9 mouse cellular contexts compared by ENCODE assay signal in genomic region chr8:122234055-122234454, GRCm38 (mm10). TPM values are rescaled to one million over a fixed set of nuclear protein-coding genes. Genes with fewer than 3 reads are reported as not detected.
DNase-seq lines count a peak whose midpoint lies in the region; ATAC-seq and TF ChIP-seq lines count a peak whose summit lies in the region.
"Had no signal": no experiment of that assay in that cellular context is flagged by ENCODE, and none has a peak within 500 bp of the region (broad histone marks: within the 10 kb centered on the region; RNA-seq: fewer than 3 reads in every experiment).

No protein-coding gene starts in this region.

- no peaks in the 10 kb centered on the region for H3K9me3 ChIP-seq in intestine, postnatal 0 days (ENCODE audit: control insufficient read depth)
- H3K9me3 ChIP-seq in lung, embryonic 16.5 days (ENCODE audit: control insufficient read depth, low read length) = no peaks in the 10 kb centered on the region

- no peak for ATAC-seq in intestine, postnatal 0 days
- peak; percentile 48 for ATAC-seq in lung, embryonic 16.5 days (ENCODE audit: low read depth)

- peak; percentile 38 for TF ChIP-seq CTCF in left cerebral cortex, adult 2 months (IDR thresholded peaks at IDR 0.05)
- peak; percentile 76 for TF ChIP-seq CTCF in gastrocnemius, adult 2 months (IDR thresholded peaks at IDR 0.05)
- TF ChIP-seq CTCF in intestine, postnatal 0 days (IDR thresholded peaks at IDR 0.05; ENCODE audit: low read depth) = peak; percentile 56; the same call in 1 of the 2 replicates

- H3K27ac ChIP-seq in left cerebral cortex, adult 2 months = no peak overlapping the region
- peak overlapping the region; percentile 80 for H3K27ac ChIP-seq in gastrocnemius, adult 2 months
- no peak overlapping the region for H3K27ac ChIP-seq in intestine, postnatal 0 days (ENCODE audit: low read depth, low read length)
- no peak overlapping the region for H3K27ac ChIP-seq in lung, embryonic 16.5 days (ENCODE audit: low read length)

- H3K9ac ChIP-seq in intestine, postnatal 0 days (ENCODE audit: low read depth, low read length) = no peak overlapping the region
- H3K9ac ChIP-seq in lung, embryonic 16.5 days (ENCODE audit: low read length) = no peak overlapping the region

- intact Hi-C loops in left cerebral cortex, adult 2 months (cut with DNase I) = no loop called here
- intact Hi-C loops in gastrocnemius, adult 2 months (cut with DNase I) = loop anchor here (5.0 kb wide), 2 partner anchors 47 to 257 kb away; no protein-coding TSS in a partner anchor

- peaks cover 28% of the 10 kb centered on the region for H3K27me3 ChIP-seq in intestine, postnatal 0 days (replicated peaks; ENCODE audit: control insufficient read depth, insufficient read depth, low read length)
- H3K27me3 ChIP-seq in lung, embryonic 16.5 days (ENCODE audit: control insufficient read depth, insufficient read depth, low read depth, low read length) = peaks cover 28% of the 10 kb centered on the region

- WGBS in intestine, postnatal 0 days = 28% methylated on average over 11 of the region's 11 CpGs
- WGBS in lung, embryonic 16.5 days = 26% methylated on average over 11 of the region's 11 CpGs

- DNase-seq in left cerebral cortex, adult 2 months (ENCODE audit: extremely low spot score in 1 of 2, low spot score in 2 of 2) = no peak
- no peak for DNase-seq in left cerebral cortex, adult 8-10 months (ENCODE audit: low spot score in 2 of 2)
- DNase-seq in adrenal gland, postnatal 25 days = peak; percentile 47
- peak; percentile 87 for DNase-seq in gastrocnemius, adult 2 months
- DNase-seq in spleen, adult 12 weeks (ENCODE audit: low spot score) = no peak
- DNase-seq in thymus, postnatal 0 days (ENCODE audit: low spot score) = no peak

- no peaks in the 10 kb centered on the region for H3K36me3 ChIP-seq in intestine, postnatal 0 days (ENCODE audit: control insufficient read depth, insufficient read depth)
- no peaks in the 10 kb centered on the region for H3K36me3 ChIP-seq in lung, embryonic 16.5 days (ENCODE audit: control insufficient read depth, insufficient read depth, low read length)

- no peaks in the 10 kb centered on the region for H3K4me1 ChIP-seq in intestine, postnatal 0 days (replicated peaks; ENCODE audit: control insufficient read depth, insufficient read depth, low read length)
- H3K4me1 ChIP-seq in lung, embryonic 16.5 days (replicated peaks; ENCODE audit: control insufficient read depth, insufficient read depth, low read length) = peaks cover 11% of the 10 kb centered on the region

- no peak overlapping the region for H3K4me2 ChIP-seq in intestine, postnatal 0 days (replicated peaks; ENCODE audit: low read depth)
- no peak overlapping the region for H3K4me2 ChIP-seq in lung, embryonic 16.5 days (ENCODE audit: low read depth, low read length)

- no peak overlapping the region for H3K4me3 ChIP-seq in left cerebral cortex, adult 2 months
- no peak overlapping the region for H3K4me3 ChIP-seq in gastrocnemius, adult 2 months
- H3K4me3 ChIP-seq in intestine, postnatal 0 days (ENCODE audit: low read depth, low read length) = no peak overlapping the region
- H3K4me3 ChIP-seq in lung, embryonic 16.5 days (ENCODE audit: low read length) = no peak overlapping the region
- H3K4me3 ChIP-seq: myocyte had no signal

RNA-seq across cellular contexts. Expression of gene Zfpm1, which starts 47.9 kb away (rescaled TPM):
- total RNA-seq in left cerebral cortex, adult 2 months (2021) = 10 to 100 TPM; 39.5 to 42.1 TPM
- total RNA-seq in left cerebral cortex, adult 8-10 months (2022) = 10 to 100 TPM; 38.9 to 50.1 (median 44.4) TPM
- 17.8 and 22.4 TPM in 2 replicates for total RNA-seq in adrenal gland, postnatal 25 days (2021)
- 1 to 10 TPM; 6.6 to 8.8 TPM for total RNA-seq in gastrocnemius, adult 2 months (2021)
- polyA plus RNA-seq in intestine, postnatal 0 days (2015; fragmentation: Nextera tagmentation; extraction: Ambion mirVana) = 7.7 and 9.8 TPM in 2 replicates
- polyA plus RNA-seq in lung, embryonic 16.5 days (2015; fragmentation: Nextera tagmentation; extraction: Ambion mirVana) = 0.82 and 1.2 TPM in 2 replicates
- 3.9 and 5.4 TPM in 2 replicates for polyA plus RNA-seq in thymus, postnatal 0 days (2015; fragmentation: Nextera tagmentation; extraction: Ambion mirVana)

Comparison
In these comparisons a context has a peak if more than half of its experiments do, and no peak if none do; other contexts are left out.
1. DNase-seq: peak in adrenal gland, postnatal 25 days (single experiment) and gastrocnemius, adult 2 months (single experiment); none in left cerebral cortex, adult 2 months (0 of 2), left cerebral cortex, adult 8-10 months (0 of 2), spleen, adult 12 weeks (single experiment) and thymus, postnatal 0 days (single experiment).
2. Peak in every context shown above with its lines, with median percentiles within 50 percentile points of each other: CTCF ChIP-seq.